Mouse (Mus musculus): ENCODE measurements around the gene Tssk3. TPM values are rescaled to one million over a fixed set of nuclear protein-coding genes. Genes with fewer than 3 reads are reported as not detected.
"Not testable (repeated sequence)": the region's sequence is repeated elsewhere in the genome, so short reads cannot be mapped to it uniquely, and the experiment has no call there.

Gene Tssk3
- polyA plus RNA-seq, 1 experiment = 0.26 TPM

DNA sequence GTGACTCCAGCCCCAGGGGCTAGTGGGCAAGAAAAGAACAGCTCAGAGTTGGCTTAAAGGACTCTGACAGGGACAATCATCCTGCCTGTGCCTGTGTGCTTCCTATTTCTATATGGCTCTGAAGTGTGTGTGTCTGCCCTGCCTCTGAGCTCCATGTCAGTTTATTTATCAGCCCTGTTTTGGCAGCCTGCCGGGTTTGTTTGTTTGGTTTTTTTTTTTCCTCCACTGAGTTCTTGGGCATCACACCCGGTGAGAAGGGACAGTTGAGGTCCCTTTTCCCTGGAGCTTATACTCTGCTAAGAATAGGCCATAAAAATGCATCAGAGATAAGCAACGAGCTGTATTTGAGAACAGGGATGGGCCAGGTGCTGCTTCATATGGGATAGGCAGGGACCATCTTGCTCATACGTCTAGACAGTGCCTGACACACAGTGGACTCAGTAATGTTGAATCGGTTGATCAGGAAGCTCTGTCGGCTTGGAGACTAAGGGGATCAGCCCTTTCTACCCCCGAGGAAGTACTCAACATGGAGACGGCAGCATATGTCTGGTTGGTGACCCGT, 11.6 kb upstream of the Tssk3 start:
- no peak for DNase-seq (ENCODE audit: extremely low spot score in 1 of 2, low spot score in 1 of 2)

DNA sequence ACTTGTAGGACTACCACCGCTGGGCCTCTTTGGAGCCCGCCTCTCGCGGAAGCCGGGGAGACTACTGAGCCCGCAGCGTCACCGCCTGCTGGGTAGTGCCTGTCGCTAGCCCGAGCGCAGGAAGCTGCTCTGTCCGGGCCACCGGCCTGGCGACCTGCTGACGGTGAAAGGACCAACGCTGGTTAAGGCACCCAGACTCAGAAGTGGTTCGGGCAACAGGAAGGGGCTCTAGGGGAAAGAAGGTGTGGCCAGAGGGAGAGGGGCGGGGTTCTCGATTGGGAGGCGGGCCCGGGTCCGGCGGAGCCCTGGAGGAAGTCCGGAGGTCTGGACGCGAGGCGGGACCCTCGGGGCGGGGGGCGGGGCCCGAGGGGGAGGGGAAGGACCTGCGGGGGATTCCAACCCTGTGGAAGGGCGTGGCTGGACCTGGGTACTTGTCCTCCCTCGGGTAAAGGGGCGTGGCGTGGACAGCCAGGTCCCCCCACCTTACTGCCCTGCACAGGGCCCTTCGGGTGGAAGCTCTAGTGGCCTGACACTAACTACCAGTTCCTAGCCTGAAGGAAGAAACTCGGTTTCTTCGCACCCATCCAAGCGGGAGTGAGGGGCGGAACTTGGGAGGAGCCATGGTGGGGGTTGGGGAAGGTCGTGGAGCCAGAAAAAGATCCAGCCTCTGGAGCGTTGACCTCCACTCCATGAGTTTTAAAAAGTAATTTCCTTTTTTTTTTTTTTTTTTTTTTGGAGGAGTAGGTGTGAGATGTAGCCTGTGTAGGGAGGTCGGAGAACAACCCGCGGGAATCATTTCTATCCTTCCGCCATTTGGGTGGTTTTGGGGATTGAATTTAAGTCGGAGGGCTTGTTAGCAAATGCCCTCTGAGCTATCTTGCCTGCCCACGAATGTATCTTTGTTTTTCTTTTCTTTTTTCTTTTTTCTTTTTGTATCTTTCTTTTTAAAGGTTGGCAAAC, 10.1 kb upstream of the Tssk3 start:
- DNase-seq (ENCODE audit: extremely low spot score in 1 of 2, low spot score in 1 of 2) = peak in 1 of 2 experiments; percentile 63

DNA sequence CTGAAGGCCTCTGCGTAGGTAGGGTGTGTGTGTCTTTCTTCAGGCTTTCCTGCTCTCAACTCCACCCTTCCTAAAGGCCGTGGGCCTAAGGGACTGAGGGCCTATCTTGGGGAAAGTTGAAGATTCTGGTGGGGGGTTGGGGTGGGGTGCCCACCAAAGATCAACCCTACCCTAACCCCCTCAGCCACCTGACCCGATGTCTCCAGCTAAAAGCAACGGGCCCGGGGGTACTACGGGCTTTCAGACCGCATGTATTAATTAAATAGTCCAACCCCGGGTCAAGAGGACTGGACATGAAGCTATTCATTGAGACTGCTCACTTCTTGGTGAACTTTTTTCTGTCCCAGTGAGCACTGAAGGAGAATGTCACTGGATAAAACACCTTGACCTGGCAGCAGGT, 9.2 kb upstream of the Tssk3 start:
- no peak for DNase-seq (ENCODE audit: extremely low spot score in 1 of 2, low spot score in 1 of 2)

DNA sequence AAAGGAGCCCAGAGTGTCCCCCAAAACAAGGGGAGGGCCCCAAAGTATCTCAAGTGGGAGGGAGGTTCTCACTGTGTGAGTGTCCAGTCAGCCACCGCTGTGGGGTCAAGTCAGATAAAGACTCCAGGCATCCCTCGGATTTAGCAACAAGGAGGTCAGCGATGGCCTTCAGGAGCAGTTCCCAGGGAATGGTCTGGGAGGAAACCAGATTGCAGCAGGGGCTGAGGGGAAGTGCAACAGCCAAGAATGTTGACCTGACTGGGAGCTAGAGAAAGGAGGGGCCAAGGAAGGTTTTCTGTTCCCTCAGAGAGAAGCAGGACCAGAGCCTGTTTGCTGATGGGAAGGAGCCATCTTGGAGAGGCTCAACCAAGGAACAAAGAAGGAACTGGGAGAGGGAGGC, 8.1 kb upstream of the Tssk3 start:
- no peak for DNase-seq (ENCODE audit: extremely low spot score in 1 of 2, low spot score in 1 of 2)

DNA sequence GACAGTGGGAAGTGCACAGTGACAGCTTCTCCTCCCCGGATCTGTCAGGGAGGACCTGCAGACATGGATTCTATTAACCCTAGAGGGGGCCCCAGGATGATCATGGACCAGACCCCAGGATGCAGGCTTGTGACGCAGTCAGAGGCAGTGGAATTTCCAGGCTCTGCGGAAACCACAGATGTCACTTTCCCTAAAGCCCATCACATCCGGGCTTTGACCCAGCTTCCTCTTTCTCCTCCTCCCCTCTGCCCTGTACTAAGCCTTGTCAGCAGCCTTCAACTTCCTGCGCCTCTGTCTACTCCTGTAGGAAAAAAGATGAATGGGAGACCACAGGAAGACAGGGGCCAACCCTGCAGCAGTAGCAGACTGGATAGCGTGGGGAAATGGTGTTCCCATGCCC, 5.8 kb upstream of the Tssk3 start:
- no peak for DNase-seq (ENCODE audit: extremely low spot score in 1 of 2, low spot score in 1 of 2)

DNA sequence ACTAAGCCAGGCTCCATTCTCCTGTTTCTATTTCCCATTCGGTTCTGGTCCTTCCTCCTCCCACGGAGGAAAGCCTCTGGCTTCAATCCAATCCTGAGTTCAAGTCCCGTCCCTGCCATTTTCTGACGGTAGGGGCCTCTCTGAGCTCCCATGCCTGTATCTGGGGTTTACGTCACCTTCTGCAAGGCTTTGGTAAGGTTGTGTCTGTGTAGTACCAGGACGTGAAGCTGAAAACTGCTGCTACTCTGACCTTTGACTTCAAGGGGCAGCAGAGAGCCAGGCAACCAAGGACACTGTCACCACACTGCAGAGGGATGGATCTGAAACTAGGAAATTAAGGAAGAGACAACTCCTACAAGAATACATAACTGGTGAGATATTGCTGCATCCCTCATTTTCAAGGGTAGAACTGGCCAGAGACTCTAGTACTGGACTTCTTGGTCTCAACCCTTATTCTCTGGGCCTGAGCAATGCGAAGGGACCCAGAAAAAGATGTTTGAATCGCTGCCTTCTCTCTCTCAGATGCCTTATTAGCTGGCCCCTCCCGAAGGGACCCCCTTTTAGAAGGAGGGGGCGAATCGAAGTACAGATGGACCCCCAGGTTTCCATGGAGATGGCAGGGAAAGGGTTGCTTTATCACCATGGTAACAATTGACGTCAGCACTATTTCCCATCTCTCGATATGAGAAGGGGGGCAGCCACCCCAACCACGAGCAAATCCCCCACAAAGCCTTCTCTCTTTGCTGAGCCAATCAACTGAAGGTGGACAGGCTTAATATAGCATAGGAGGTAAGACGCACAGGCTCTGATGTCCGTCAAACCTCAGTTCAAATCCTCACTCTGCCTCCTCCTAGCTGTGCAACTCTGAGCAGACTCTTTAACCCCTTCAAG, 5.1 kb upstream of the Tssk3 start:
- DNase-seq (ENCODE audit: extremely low spot score in 1 of 2, low spot score in 1 of 2) = peak in 1 of 2 experiments; percentile 60

DNA sequence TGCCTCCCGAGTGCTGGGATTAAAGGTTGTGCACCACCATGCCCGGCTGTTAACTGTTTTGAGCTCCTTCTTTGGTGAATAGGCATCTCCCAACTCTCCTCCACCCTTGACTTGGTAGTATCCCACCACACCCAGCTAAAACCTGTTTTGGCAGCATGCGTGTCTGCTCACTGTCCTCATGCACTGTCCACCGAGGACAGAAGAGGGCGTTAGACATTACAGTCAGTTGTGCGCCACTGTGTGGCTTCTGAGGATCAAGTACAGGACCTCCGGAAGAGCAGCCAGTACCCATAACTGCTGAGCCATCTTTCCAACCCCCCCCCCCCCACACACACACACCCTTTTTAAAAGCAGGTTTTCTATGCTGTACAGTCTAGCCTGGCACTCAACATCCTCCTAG, 3.9 kb upstream of the Tssk3 start:
- DNase-seq (ENCODE audit: extremely low spot score in 1 of 2, low spot score in 1 of 2) = no peak

DNA sequence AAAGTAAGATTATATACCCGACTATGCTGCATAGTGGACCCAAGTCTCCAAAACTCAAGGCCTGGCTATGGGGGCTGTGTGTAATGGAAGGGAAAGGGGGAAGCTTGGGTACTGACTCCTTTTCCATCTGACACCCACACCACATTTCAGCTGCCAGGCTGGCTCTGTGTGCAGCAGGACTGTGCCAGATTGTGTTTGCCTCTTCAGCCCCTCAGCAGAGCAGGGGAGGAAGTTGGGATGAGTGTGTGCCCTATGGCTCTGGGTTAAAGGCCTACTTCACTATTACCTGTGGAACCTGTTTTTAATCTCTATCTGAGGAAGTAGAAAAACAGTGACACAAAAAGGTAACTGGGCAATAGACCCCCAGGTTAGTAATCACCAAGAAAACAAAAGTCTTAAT, 9.7 kb downstream of the Tssk3 start:
- DNase-seq (ENCODE audit: extremely low spot score in 1 of 2, low spot score in 1 of 2) = no peak

DNA sequence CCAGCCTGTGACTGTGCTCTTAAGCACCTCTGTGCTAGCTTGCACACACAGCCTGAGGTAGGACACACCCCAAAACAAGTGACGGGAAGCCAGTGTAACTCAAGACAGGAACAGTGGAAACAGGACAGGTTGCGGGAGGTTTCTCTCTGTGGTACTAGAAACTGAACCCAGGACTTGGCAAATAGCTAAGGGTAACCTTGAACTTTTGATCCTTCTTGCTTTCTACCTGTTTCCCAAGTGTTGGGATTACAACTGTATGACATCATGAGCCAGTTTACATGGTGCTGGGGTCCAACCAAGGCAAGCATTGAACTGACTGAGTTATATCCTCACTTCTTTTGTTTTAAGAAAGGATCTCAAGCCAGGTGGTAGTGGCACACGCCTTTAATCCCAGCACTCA, 11.0 kb downstream of the Tssk3 start:
- DNase-seq (ENCODE audit: extremely low spot score in 1 of 2, low spot score in 1 of 2) = no peak

DNA sequence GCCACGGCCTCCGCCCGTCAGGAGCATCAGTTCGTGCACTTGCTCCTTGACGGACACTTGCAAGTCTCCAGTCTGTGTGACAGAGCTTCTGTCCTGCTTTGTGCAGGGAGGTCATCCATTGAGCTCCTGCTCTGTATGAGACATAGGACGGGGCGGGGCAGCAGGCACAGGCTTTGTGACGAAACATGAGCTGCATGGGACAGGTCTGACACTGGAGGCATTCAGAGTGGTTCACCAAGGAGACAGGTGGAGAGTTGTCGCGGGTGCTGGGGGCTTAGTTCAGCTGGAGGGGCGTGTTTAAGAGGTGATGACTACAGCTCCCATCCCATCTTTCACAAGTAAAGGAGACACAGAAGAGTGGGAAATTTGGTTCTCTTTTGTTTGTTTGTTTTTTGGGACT, 14.8 kb downstream of the Tssk3 start:
- DNase-seq (ENCODE audit: extremely low spot score in 1 of 2, low spot score in 1 of 2) = no peak

DNA sequence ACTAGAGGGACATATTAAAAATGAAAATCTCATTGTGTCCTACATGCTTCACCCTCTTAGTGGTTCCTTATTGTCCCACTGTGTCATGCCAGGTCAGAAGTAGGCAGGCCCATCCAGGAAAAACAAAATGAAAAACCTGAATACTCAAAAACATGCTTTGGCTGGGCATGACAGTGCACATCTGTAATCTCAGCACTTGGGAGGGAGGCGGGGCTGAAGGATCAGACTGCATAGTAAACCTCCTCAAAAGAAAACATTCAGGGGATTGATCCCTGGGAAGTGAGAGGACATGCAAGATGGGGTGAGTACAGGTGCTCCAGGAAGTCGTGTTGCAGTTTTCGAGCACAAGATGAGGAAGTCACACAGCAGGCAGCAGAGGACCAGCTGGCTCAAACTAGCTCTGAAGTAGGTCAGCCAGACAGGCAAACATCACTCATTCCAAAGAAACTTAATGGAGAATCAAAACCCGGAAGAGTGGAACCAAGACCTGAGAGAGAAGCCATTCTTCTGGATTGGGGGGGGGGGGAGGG, 26.5 kb downstream of the Tssk3 start:
- DNase-seq (ENCODE audit: extremely low spot score in 1 of 2, low spot score in 1 of 2) = no peak

DNA sequence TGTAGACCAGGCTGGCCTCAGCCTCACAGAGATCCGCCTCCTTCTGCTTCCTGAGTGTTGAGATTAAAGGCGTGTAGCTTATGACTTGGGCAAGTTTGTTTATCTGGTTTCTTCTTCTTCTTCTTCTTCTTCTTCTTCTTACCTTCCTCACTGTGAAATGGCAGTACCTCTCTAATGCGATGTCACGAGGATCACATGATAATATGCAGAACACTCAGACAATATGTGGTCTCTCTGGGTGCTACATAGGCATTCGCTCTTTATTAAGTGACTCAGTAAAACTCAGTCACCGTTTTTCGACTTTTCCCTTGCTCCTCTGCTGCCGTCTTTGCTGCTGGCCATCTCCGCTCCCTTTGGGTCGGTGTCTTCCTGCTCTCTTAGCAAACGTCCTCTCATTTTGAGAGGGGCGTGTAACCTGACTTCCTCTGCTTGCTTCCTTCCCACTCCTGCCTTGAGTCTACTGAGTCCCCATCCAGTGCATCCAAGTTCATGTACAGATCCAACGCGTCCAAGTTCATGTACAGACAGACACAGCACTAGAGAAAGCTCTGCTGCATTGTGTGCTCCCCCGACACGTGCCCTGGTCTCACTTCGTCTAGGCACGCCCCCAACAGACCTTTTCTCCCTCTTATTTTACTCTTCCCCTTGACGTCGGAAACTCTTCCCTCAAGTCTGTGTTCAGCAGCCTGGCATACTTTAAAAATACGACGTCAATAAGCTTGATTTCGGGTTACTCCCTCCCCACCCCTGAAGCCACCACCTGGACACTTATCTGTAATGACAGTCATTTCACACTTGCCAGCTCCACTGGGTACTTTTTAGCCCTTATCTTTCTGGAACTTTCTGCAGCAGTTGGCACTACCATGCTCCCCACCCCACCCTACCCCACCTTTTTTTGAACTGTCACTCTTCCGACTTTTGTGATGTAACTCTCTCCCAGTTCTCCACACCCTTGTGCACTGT, 27.4 kb downstream of the Tssk3 start:
- no peak for DNase-seq (ENCODE audit: extremely low spot score in 1 of 2, low spot score in 1 of 2)

DNA sequence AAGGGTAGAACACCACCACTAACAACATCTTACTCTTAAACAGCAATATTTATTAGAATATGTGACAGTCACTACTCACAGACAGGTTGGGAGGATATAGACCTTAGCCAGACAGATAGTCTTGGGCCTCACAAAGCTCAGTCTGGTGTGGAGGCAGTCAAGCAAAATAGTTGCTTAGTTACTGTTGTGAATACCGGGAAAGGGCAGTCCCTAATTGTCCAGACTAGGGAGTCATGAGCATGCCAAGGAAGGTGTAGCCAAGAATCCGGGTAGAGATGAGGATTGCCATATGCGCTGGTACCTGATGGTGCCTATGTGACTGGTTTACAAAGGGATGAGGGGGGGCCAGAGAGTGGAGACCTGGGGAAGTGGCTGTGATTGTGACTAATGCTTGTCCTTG, 28.7 kb downstream of the Tssk3 start:
- DNase-seq (ENCODE audit: extremely low spot score in 1 of 2, low spot score in 1 of 2) = no peak

DNA sequence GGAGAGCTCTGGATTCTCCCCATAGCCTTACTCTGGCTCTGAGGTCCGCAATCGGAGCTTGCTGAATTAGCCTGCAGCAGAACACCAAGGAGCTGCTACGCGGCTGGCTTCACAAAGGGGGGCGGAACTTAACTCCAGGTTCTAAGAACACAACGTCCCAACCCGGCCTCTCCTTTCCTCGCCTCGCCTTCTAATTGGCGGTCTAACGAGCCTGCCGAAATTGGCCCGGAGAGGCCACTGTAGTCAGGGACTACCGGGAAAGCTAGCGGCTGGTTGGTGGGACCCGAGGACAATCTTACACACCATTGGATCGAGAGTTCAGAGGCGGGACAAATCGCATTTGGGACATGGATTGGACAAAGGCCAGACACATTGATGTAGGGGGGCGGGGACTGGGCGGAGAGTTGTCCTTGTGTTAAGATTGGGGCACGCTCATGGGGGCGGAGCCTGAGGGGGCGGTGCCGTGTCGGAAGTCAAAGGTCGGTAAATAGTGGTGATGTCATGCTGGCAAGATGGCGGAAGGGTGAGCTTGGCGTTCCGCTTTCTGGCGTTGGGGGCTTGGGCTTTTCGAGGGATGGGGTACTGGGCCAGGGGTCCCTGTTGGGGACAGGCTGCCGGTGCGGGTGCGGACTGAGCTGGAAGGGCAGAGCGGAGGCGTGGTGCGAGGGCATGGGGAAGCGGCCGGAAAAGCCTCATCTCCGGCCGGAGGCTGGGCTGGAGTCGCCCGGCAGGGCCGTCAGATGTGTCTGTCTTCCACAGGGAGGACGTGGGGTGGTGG, 29.4 kb downstream of the Tssk3 start, which contains the start of gene Bsdc1:
Gene Bsdc1 (plus strand): TSS at position 399 of the 778 bp plus-strand sequence.
- peak; percentile 100 for DNase-seq (ENCODE audit: extremely low spot score in 1 of 2, low spot score in 1 of 2)

DNA sequence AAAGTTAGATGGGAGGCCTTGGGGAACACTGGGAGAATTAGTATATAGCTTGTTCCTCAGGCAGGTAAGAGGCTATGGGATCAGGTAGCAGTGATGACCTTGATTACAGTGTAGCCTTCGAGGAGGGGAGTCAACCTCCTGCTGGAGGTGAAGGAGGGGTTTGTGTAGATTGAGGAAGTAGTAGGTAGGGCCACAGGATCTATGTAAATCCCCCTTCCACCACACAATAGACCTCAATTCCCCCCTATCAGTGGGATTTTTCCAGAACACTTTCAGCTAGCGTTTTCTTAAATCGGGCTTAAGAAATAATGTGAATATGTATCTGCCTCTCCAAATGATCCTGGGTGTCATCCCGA, 30.0 kb downstream of the Tssk3 start:
- DNase-seq (ENCODE audit: extremely low spot score in 1 of 2, low spot score in 1 of 2) = no peak

DNA sequence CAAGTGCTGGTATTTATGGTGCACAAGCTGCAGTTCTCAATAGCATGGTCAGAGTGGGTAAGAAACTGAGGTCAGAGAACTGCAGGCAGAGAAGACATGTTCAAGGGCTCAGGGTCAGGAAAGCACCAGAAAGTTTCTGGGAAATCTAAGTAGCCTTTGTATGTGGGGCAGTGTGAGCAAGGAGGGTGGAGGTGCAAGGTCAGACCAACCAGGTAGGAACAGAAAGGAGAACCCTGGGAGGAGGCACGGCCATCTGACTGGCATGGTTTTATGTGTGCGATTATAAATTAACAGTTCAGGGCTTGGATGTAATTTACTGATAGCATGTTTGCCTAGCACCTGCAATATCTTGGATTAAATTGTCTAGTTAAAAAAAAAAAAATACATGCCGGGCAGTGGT, 31.1 kb downstream of the Tssk3 start:
- no peak for DNase-seq (ENCODE audit: extremely low spot score in 1 of 2, low spot score in 1 of 2)

DNA sequence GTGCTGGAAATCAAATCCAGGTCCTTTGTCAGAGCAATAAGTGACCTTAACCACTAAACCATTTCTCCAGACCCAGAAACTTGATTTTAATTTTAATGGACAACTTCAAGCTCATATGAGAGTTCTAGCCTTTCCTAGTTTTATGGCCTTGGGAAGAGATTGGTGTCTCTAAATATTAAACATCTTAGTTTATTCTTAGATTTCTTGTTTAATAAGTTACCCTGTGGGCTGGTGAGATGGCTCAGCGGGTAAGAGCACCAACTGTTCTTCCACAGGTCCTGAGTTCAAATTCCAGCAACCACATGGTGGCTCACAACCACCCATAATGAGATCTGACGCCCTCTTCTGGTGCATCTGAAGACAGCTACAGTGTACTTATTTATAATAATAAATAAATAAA, 33.5 kb downstream of the Tssk3 start:
- not testable (repeated sequence) for DNase-seq (ENCODE audit: extremely low spot score in 1 of 2, low spot score in 1 of 2)

DNA sequence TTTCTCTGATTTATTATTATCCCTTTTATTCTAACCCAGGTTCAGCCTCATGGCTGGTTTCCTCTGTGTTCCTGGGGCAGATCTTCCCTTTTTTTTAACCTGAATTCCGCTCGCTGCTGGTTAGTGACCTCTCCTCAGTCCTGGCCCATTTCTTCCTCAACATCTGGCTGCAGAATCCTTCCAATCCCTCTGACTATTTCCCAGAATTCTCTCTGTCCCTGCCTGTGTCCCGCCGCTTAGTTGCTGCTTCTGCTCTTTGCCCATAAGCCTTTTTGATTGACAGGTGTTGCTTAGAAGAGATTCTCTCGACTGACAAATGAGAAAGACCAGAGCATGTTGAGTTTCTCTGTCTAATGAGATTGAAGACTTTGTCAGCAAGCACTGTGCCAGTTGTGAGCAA, 34.7 kb downstream of the Tssk3 start:
- no peak for DNase-seq (ENCODE audit: extremely low spot score in 1 of 2, low spot score in 1 of 2)

DNA sequence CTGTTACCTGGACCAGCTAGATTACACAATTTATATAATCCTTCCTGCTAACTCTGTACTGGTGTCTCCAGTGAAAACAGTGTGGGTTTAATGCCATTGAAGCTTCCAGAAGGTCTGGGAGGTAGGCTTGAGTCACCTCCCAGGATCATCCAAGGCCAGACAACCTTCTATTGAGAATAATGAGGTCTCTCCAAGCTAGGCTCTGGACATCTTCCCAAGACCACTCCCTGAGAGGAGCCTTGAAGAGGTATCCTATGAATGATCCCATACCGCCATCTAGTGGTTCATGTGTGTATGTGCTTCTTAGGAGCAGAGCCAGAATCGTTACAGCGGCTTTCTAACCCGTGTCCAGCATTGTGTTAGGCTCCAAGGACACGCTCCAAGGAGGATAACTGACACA, 35.6 kb downstream of the Tssk3 start:
- peak; percentile 40 to 89 for DNase-seq (ENCODE audit: extremely low spot score in 1 of 2, low spot score in 1 of 2)
